Mouse (Mus musculus): ENCODE results near the gene Rxfp4.

The Rxfp4 gene

DNA sequence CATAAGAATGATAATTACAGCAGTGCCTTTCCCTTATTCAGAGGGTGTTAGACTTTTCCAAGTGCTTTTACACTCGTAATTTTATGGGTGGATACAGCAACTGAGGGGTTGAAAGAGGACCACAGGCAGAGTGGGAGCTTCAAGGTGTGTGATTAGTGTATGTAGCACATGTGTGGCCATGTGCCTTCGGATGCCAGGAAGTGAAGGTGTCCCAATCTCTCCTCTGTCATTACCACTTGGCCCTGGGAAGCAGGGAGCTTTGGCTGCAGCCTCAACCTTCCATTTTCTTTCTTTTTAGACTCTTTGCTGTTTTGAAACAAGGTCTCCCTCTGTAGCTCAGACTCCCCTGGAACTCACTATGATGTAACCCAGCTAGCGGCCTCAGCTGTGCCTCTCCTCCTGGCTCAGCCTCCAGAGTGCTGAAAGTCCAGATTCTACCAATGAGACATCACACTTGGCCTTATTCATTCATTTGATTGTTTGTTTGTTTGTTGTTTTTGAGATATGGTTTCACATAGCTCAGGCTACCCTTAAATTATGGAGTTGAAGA lies 35.9 kb downstream of the Rxfp4 start:
- in situ Hi-C loops (cut with MboI; ENCODE audit: unreplicated experiment in 2 of 2): no loop called here

DNA sequence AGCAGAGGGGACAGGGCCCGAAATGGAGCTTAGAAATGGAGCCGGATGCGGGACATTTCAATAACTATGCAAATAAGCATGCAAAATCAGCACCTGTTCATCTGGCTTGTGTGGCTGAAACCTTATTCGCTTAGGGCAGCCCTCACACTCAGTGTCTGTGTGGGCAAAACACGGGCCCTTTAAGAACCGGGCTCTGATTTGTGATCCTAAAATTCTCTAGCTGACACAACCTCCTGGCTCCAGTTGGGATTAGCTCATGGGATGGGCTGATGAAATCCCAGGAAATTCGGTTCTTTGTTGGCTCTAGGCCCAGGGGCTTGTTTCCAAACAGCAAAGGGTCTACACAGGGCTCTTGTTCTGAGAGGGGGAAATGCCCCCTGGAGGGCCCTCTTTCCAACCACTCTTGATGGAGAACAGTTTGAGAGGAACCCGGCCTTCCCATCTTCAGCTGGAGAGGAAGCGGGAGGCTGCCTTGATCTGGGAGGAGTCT lies 37.0 kb downstream of the Rxfp4 start:
- in situ Hi-C loops (cut with MboI; ENCODE audit: unreplicated experiment in 2 of 2): no loop called here

DNA sequence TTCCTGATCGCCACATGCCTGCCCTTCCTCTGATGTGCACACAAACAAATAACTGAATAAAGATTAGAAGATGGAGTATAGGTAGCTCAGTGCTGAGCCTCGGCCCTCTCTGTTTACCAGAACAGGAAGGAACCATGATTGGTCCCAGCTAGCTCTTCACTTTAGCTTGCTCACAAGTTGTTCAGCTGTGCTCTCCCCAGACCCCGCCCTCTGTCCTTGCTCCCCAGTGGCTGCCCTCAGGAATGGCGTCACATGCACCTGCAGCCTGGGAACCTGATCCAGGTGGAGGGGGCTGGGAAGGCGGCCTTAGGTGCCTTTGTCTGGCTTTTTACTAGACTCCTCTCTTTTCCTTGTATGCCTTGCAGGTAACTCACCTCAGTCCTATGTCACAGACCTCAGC lies 37.8 kb downstream of the Rxfp4 start:
- in situ Hi-C loops (cut with MboI; ENCODE audit: unreplicated experiment in 2 of 2): no loop called here

DNA sequence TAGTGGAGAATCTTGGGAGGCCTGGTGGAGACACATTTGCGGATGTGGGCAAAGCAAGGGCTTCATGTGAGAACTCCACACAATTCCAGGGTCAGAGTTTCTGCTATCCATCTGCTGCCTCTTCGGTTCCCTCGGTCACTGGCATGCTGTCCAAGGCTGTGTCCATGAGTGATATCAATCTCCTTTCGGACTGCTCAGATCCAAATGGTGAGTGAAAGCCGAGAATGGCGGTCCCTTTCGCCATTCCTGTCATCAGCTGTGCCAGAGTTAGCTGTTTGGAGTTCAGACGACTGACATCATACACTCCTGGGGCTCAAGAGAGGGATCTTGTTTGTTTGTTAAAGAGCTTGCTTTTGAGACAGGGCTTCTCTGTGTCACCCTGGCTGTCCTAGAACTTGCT lies 38.5 kb downstream of the Rxfp4 start:
- in situ Hi-C loops (cut with MboI; ENCODE audit: unreplicated experiment in 2 of 2): no loop called here

DNA sequence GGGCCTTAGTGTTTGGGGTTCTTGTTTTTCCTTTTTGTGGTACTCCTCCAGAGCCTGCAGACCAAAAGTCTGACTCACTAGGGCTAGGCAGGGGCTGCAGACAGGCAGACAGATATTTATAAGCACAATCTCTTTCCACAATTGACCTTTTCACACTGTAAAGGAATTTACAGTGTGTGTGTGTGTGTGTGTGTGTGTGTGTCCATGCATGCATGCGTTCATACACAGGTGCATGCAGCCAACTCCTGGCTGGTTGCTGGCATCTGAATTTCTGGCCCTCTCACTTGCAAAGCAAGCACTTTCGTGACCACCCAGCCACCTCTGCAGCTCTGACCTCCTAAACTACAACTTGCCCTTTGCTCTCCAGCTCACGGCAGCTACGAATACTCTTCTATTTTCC lies 43.9 kb downstream of the Rxfp4 start:
- in situ Hi-C loops (cut with MboI; ENCODE audit: unreplicated experiment in 2 of 2): loop anchor here (5.0 to 10.0 kb wide), 3 partner anchors 33 to 138 kb away; no protein-coding TSS in a partner anchor

DNA sequence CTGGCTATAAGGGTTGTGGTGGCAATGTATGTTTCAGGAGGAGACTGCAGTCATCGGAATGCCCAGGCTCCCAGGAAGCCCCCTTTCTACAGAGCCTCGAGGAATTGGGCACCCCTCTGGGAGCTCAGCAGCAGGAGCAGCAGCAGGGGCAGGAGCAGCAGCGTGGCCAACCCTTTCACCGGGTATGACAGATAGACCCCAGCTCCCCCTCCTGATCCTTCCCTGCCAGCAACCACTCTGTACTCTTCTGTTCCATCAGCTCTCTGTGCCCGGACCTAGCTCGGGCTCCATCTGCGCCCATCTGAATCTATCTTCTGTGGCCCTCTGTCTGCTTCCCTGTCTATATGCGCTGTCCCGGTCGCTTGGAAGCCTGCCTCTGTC lies 45.2 kb downstream of the Rxfp4 start:
- in situ Hi-C loops (cut with MboI; ENCODE audit: unreplicated experiment in 2 of 2): loop anchor here (5.0 to 10.0 kb wide), 3 partner anchors 35 to 140 kb away; no protein-coding TSS in a partner anchor

DNA sequence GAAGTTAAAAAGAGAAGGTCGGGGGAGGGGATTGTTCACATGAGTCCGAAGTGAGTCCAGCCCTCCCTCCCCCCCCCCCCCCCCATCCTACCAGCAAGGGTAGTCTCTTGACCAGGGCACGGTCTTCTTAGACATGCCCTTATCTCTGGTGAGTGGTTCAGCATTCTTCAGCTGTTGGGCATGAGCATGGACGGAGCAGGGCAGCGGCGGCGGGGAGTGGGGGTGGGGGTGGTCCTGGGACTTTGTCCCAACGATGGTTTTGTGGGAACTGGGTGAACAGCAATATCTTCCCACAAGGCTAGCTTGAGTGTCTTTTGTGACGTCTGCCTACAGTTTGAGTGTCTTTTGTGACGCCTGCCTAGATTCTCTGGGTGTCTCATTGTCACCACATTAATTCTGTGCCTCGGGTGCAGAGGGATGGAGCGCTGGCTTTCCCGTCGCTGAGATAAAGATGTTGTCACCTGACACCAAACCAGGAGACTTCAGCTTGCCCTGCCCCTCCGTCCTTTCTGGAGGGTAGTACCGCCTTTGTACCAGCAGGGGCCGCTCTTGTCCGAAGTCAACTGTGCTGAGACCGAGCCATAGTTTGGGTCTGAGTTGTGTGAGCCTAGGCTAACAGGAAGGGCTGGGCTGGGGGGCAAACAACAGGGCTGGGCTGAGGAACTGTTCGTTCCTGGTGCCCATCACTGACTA lies 45.7 kb downstream of the Rxfp4 start:
- in situ Hi-C loops (cut with MboI; ENCODE audit: unreplicated experiment in 2 of 2): loop anchor here (5.0 to 10.0 kb wide), 3 partner anchors 35 to 140 kb away; no protein-coding TSS in a partner anchor

DNA sequence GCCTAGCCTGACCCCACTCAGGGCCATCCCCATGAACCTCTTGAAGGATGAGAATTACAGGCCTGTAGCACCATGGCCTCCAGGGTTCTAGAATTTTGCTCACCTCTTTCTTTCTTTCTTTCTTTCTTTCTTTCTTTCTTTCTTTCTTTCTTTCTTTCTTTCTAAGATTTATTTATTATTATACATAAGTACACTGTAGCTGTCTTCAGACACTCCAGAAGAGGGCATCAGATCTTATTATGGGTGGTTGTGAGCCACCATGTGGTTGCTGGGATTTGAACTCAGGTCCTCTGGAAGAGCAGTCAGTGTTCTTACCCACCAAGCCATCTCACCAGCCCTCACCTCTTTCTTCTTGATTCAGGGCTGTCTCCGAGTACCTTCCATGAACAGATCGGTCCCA lies 47.3 kb downstream of the Rxfp4 start, which contains the start of gene Arhgef2:
Arhgef2 (plus strand) TSS at position 301 of the 400 bp plus-strand sequence.
- in situ Hi-C loops (cut with MboI; ENCODE audit: unreplicated experiment in 2 of 2): loop anchor here (5.0 to 10.0 kb wide), 3 partner anchors 37 to 142 kb away; no protein-coding TSS in a partner anchor

DNA sequence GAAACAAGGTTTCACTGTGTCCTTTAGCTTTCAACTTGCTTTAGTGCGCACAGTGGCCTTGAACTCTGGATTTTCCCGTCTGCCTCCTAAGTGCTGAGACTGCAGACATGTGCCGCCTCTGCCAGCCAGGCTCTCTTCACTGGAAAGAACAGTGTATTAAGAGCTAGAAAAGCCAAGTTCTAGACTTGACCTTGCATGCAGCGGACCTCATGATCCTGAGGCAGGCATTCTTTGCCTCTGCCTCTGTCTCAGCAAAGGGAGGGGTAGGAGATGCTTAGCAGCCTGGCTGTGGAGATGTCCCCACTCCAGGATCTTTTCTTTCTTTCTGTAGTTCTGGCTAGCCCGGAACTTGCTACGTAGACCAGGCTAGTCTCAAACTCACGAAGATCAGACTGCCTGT lies 48.1 kb downstream of the Rxfp4 start:
- in situ Hi-C loops (cut with MboI; ENCODE audit: unreplicated experiment in 2 of 2): loop anchor here (5.0 to 10.0 kb wide), 4 partner anchors 37 to 142 kb away; no protein-coding TSS in a partner anchor

DNA sequence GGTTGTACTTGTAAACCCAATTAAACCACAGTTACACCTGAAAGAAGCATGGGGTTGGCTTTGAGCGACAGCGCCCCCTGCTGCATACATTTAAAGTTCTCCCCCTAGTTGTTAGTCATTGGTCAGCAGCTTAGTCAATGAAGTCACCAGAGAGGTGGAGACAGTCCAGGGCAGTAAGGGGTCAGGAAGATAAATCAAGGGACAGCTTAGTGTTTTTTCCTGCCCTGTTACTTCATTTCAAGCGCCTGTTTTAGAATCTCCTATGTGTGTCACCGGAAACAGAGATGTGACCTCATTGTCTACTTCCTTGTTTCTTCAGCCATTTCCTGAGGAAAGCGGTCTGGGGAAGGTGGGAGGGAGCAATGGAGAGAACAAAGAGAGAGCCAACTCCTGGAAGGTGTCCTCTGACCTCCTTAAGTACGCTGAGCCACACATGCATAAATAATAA lies 49.2 kb downstream of the Rxfp4 start:
- in situ Hi-C loops (cut with MboI; ENCODE audit: unreplicated experiment in 2 of 2): loop anchor here (5.0 to 10.0 kb wide), 2 partner anchors 116 to 119 kb away; no protein-coding TSS in a partner anchor

DNA sequence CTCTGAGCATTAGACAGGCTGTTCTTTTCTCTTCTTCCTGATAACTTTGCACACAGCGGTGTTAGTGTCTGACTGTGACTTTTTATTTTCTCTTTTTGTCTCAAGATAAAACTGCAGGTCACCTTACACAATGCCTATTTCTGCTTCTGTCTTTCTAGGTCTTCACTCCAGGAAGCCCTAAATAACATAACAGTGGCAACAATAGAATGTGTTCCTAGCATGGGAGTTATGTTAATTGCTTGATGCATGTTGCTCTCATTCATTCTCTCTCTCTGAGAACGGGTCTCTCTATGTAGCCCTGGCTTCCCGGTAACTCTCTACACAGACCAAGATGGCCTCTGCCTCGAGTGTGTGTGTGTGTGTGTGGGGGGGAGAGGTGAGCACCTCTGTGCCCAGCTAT lies 50.5 kb downstream of the Rxfp4 start:
- in situ Hi-C loops (cut with MboI; ENCODE audit: unreplicated experiment in 2 of 2): loop anchor here (5.0 to 10.0 kb wide), 2 partner anchors 115 to 118 kb away; no protein-coding TSS in a partner anchor
